Mouse (Mus musculus) liver, embryonic 13.5 days (tissue): ENCODE data around the gene Crtap. TPM values are rescaled to one million over a fixed set of nuclear protein-coding genes. Genes with fewer than 3 reads are reported as not detected.
"Not testable (repeated sequence)": the region's sequence is repeated elsewhere in the genome, so short reads cannot be mapped to it uniquely, and the experiment has no call there.

Experiments used
- ATAC-seq: fragments of 200-750 bp; cut with Nextera tagmentation; 2 replicates; pipeline ENCODE4 v1.8.0; 2017; ENCODE audit warnings: low read depth, mild to moderate bottlenecking, moderate number of reproducible peaks, moderate library complexity
- DNase-seq: peaks from one replicate; pipeline ENCODE4 v3.0.0; 2022
- H3K27ac ChIP-seq: fragments of 300-500 bp; sonication (generic); 2 replicates; pipeline ENCODE4 v1.5.1; 2015; ENCODE audit warnings: moderate library complexity, mild to moderate bottlenecking, inconsistent platforms
- H3K27me3 ChIP-seq: fragments of 300-500 bp; sonication (generic); 2 replicates; pipeline ENCODE4 v1.6.1; 2015; ENCODE audit warnings: mild to moderate bottlenecking, inconsistent platforms
- H3K36me3 ChIP-seq: fragments of 300-500 bp; sonication (generic); 2 replicates; pipeline ENCODE4 v1.6.1; 2015; ENCODE audit warnings: mild to moderate bottlenecking, inconsistent platforms
- H3K4me1 ChIP-seq: fragments of 300-500 bp; sonication (generic); replicated peaks from 2 replicates; pipeline ENCODE4 v1.6.1; 2015; ENCODE audit warnings: inconsistent platforms
- H3K4me2 ChIP-seq: fragments of 300-500 bp; sonication (generic); 2 replicates; pipeline ENCODE4 v1.6.1; 2015; ENCODE audit warnings: inconsistent platforms, mild to moderate bottlenecking, moderate library complexity
- H3K4me3 ChIP-seq: fragments of 300-500 bp; sonication (generic); replicated peaks from 2 replicates; pipeline ENCODE4 v1.5.1; 2015; ENCODE audit warnings: mild to moderate bottlenecking, inconsistent platforms
- H3K9ac ChIP-seq: fragments of 300-500 bp; sonication (generic); 2 replicates; pipeline ENCODE4 v1.6.1; 2015; ENCODE audit warnings: mild to moderate bottlenecking, inconsistent platforms
- H3K9me3 ChIP-seq: fragments of 300-500 bp; sonication (generic); replicated peaks from 2 replicates; pipeline ENCODE4 v1.6.1; 2016; ENCODE audit warnings: inconsistent platforms
- WGBS: fragments of 180-500 bp; shearing (Covaris S2); methylation state at CpG from one replicate; pipeline ENCODE4 v1.1.7; 2015; ENCODE audit not compliant: insufficient replicate concordance; 5-methylcytosine and 5-hydroxymethylcytosine counted together
- polyA plus RNA-seq: library from polyadenylated mRNA; unstranded; fragments of >200 nt; fragmentation: Nextera tagmentation; extraction: Ambion mirVana; gene quantifications from 2 replicates; pipeline ENCODE4 v1.2.1, GENCODE M21; 2015

Gene Crtap
- polyA plus RNA-seq, 1 experiment from 2014 or later: 22.5 TPM

- Histone ChIP-seq H3K4me3 (no peak overlapping the region), H3K27me3 (no peaks in the 10 kb centered on the region), H3K36me3 (peaks cover 36% of the 10 kb centered on the region; the same call in 1 of the 2 replicates), H3K27ac (no peak overlapping the region), H3K4me1 (no peaks in the 10 kb centered on the region), H3K9me3 (no peaks in the 10 kb centered on the region), H3K4me2 (no peak overlapping the region), H3K9ac (no peak overlapping the region)
- ATAC-seq (peak; percentile 45; the same call in 1 of the 2 replicates), DNase-seq (no peak)
- 61% methylated on average over 17 of the region's 17 CpGs for WGBS
Observed at GRCm38 (mm10) chr9:114380881-114381733, 9.4 kb downstream of the Crtap start.

- WGBS: 83% methylated on average over 12 of the region's 12 CpGs
- Histone ChIP-seq H3K9ac (no peak overlapping the region), H3K27ac (no peak overlapping the region), H3K4me1 (no peaks in the 10 kb centered on the region), H3K4me2 (no peak overlapping the region), H3K27me3 (no peaks in the 10 kb centered on the region), H3K36me3 (peaks cover 39% of the 10 kb centered on the region; the same call in 1 of the 2 replicates), H3K9me3 (no peaks in the 10 kb centered on the region), H3K4me3 (no peak overlapping the region)
- no peak for DNase-seq
- ATAC-seq: no peak
Observed at GRCm38 (mm10) chr9:114379871-114380270, 10.6 kb downstream of the Crtap start.

- no peak for ATAC-seq
- Histone ChIP-seq H3K9ac (no peak overlapping the region), H3K27ac (no peak overlapping the region), H3K4me2 (no peak overlapping the region), H3K4me1 (no peaks in the 10 kb centered on the region), H3K27me3 (no peaks in the 10 kb centered on the region), H3K4me3 (no peak overlapping the region), H3K36me3 (peaks cover 26% of the 10 kb centered on the region; the same call in 1 of the 2 replicates), H3K9me3 (no peaks in the 10 kb centered on the region)
- DNase-seq: no peak
- WGBS: 82% methylated on average over 10 of the region's 10 CpGs
Observed at GRCm38 (mm10) chr9:114377168-114377567, 13.3 kb downstream of the Crtap start.

GRCm38 (mm10) chr9:114375276-114375962, 15.1 kb downstream of the Crtap start:
- H3K4me1 ChIP-seq: no peaks in the 10 kb centered on the region
- no peak overlapping the region for H3K4me2 ChIP-seq
- H3K27ac ChIP-seq: no peak overlapping the region
- no peaks in the 10 kb centered on the region for H3K9me3 ChIP-seq
- peaks cover 26% of the 10 kb centered on the region; the same call in 1 of the 2 replicates for H3K36me3 ChIP-seq
- H3K4me3 ChIP-seq: no peak overlapping the region
- ATAC-seq: no peak
- H3K27me3 ChIP-seq: no peaks in the 10 kb centered on the region
- WGBS: 59% methylated on average over 10 of the region's 10 CpGs
- H3K9ac ChIP-seq: no peak overlapping the region
- DNase-seq: no peak

GRCm38 (mm10) chr9:114371717-114372116, 18.8 kb downstream of the Crtap start:
- peaks cover 12% of the 10 kb centered on the region; the same call in 1 of the 2 replicates for H3K27me3 ChIP-seq
- not testable (repeated sequence) for H3K36me3 ChIP-seq, H3K9me3 ChIP-seq, H3K9ac ChIP-seq, H3K27ac ChIP-seq, H3K4me2 ChIP-seq, H3K4me1 ChIP-seq, DNase-seq, ATAC-seq, H3K4me3 ChIP-seq
- 22% methylated on average over 5 of the region's 5 CpGs for WGBS

- not testable (repeated sequence) for H3K36me3 ChIP-seq, H3K4me1 ChIP-seq, H3K4me2 ChIP-seq, H3K4me3 ChIP-seq, H3K9me3 ChIP-seq, H3K9ac ChIP-seq, DNase-seq, ATAC-seq, H3K27ac ChIP-seq
- WGBS: 47% methylated on average over 5 of the region's 5 CpGs
- peaks cover 15% of the 10 kb centered on the region; the same call in 1 of the 2 replicates for H3K27me3 ChIP-seq
Observed at GRCm38 (mm10) chr9:114369389-114369788, 21.1 kb downstream of the Crtap start.

DNA sequence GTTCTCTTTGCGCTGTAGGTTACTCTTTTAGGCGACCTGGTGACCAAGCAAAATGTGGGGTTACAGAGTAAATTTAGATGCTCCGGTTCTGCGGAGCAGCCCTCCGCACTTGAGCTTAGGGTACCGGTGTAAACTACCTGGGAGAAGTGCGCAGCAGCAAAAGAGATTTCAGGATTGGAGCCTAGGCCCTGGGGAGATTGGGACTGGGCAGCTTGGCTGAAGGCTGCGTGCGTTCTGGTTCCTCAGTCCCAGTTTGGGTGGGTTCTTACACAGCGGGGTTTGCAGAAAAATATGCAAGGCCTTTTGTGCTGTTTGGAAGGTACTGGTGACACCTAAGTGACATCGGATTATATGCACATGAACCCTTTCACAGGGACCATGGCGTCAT, 22.0 kb downstream of the Crtap start:
- H3K4me1 ChIP-seq: peaks cover 3% of the 10 kb centered on the region; the same call in 1 of the 2 replicates
- H3K4me2 ChIP-seq: peak overlapping the region; percentile 66
- peaks cover 15% of the 10 kb centered on the region; the same call in 1 of the 2 replicates for H3K27me3 ChIP-seq
- 10% methylated on average over 12 of the region's 12 CpGs for WGBS
- no peak for DNase-seq
- no peak for ATAC-seq
- no peaks in the 10 kb centered on the region for H3K36me3 ChIP-seq
- no peaks in the 10 kb centered on the region for H3K9me3 ChIP-seq
- H3K4me3 ChIP-seq: peak overlapping the region; percentile 46
- H3K27ac ChIP-seq: no peak overlapping the region
- H3K9ac ChIP-seq: peak overlapping the region; percentile 53

DNA sequence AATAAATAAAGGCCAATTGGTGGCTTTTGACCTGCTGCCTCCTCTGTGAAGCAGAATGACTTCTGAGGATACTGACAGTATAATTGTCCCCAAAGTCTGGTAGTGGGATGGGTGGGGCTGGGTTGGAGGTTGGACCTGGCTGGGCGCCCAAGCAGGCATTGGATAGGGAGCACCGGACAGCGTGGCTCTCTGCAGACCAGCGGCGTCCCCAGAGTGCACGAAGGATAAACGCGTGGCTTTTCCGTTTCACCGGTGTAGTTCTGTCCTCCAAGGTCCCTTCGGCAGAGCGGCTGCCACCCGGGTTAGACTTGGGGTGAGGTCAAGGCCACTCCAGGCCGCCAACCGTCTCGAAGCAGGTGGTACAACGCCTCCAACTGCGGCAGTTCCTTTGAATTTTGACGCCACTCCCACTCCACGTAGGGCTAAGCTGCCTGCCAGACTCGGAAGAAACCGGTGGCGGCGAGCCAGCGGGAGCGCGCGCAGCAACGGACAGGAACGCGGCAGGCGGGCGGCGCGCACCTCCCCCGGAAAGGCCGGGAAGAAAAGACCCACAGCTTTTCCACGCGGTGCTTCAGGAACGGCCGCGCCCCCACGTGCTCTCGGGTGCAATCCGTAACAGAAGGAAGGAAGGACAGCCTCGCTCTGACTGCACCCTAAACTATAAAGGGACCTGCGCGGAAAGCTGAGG, 22.5 kb downstream of the Crtap start:
- peak overlapping the region; percentile 53 for H3K9ac ChIP-seq
- peak; percentile 25 for DNase-seq
- no peaks in the 10 kb centered on the region for H3K9me3 ChIP-seq
- peak; percentile 59; the same call in 1 of the 2 replicates for ATAC-seq
- no peak overlapping the region for H3K27ac ChIP-seq
- WGBS: 1% methylated on average over 48 of the region's 48 CpGs
- peak overlapping the region; percentile 46 for H3K4me3 ChIP-seq
- peaks cover 3% of the 10 kb centered on the region; the same call in 1 of the 2 replicates for H3K4me1 ChIP-seq
- H3K4me2 ChIP-seq: peak overlapping the region; percentile 66
- no peaks in the 10 kb centered on the region for H3K36me3 ChIP-seq
- H3K27me3 ChIP-seq: peaks cover 15% of the 10 kb centered on the region; the same call in 1 of the 2 replicates

GRCm38 (mm10) chr9:114329855-114330254, 60.6 kb downstream of the Crtap start, which contains the start of gene Bcl2a1c:
TSS of gene Bcl2a1c (plus strand) at chr9:114330135.
- H3K4me3 ChIP-seq, H3K36me3 ChIP-seq, H3K9me3 ChIP-seq, H3K27me3 ChIP-seq, H3K27ac ChIP-seq, ATAC-seq, H3K9ac ChIP-seq, H3K4me1 ChIP-seq, DNase-seq, H3K4me2 ChIP-seq: not testable (repeated sequence)
- WGBS: 45% methylated on average over 9 of the region's 9 CpGs

DNA sequence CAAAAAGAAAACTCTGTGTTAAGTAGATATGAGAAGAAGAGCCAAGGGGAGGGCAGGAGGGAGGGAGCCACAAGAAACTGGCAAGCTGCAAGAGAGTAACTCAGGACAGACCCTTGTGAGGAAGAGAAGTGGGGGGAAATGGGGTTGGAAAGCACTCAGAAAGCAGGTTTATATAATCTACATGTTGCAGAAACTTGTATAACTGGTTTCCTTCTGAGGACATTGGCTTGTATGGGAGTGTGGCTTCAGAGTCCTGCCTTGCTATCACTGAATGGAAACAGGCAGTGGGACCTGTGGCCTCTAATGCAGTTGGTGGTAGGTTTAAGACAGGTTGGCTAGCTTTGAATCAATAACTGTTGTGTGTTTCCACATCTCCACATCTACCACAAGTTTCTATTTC, 62.1 kb downstream of the Crtap start:
- H3K4me1 ChIP-seq, H3K36me3 ChIP-seq, H3K27me3 ChIP-seq, H3K4me2 ChIP-seq, ATAC-seq, H3K9ac ChIP-seq, H3K27ac ChIP-seq, H3K9me3 ChIP-seq, H3K4me3 ChIP-seq, DNase-seq: not testable (repeated sequence)
